ENCODE assay signal across 8 mouse cellular contexts in genomic region chr14:45404813-45405212, GRCm38 (mm10). TPM values are rescaled to one million over a fixed set of nuclear protein-coding genes. Genes with fewer than 3 reads are reported as not detected.
DNase-seq lines count a peak whose midpoint lies in the region; ATAC-seq and TF ChIP-seq lines count a peak whose summit lies in the region.
"Not testable (repeated sequence)": the region's sequence is repeated elsewhere in the genome, so short reads cannot be mapped to it uniquely, and the experiment has no call there.

Gnpnat1 (minus strand) TSS chr14:45404913.

- H3K27ac ChIP-seq in embryonic fibroblast, embryonic 13.5 days (ENCODE audit: insufficient read depth, low read length); heart, embryonic 11.5 days (ENCODE audit: low read depth, low read length); hindbrain, embryonic 16.5 days (ENCODE audit: low read depth, low read length); liver, adult 2 months (replicated peaks; ENCODE audit: insufficient read depth, low read depth, low read length); midbrain, embryonic 12.5 days (replicated peaks); stomach, postnatal 0 days (replicated peaks): not testable (repeated sequence)

- DNase-seq in adrenal gland, postnatal 14 days; layer of hippocampus, postnatal 14 days (ENCODE audit: low spot score in 2 of 2); liver, adult 2 months (ENCODE audit: extremely low read depth, low read depth, low spot score); stomach, postnatal 0 days (ENCODE audit: low spot score): not testable (repeated sequence)

- H3K4me2 ChIP-seq in heart, embryonic 11.5 days; hindbrain, embryonic 16.5 days (ENCODE audit: low read length); midbrain, embryonic 12.5 days (replicated peaks); stomach, postnatal 0 days (replicated peaks; ENCODE audit: low read depth): not testable (repeated sequence)

- not testable (repeated sequence) for H3K4me1 ChIP-seq in embryonic fibroblast, embryonic 13.5 days (ENCODE audit: control insufficient read depth, insufficient read depth, low read length); heart, embryonic 11.5 days (ENCODE audit: control insufficient read depth, insufficient read depth, low read length); hindbrain, embryonic 16.5 days (ENCODE audit: control insufficient read depth, insufficient read depth, low read depth, low read length); liver, adult 2 months (ENCODE audit: control insufficient read depth, insufficient read depth, low read length); midbrain, embryonic 12.5 days; stomach, postnatal 0 days (replicated peaks; ENCODE audit: control insufficient read depth, insufficient read depth)

- TF ChIP-seq CTCF in embryonic fibroblast, embryonic 13.5 days (IDR thresholded peaks at IDR 0.05; ENCODE audit: borderline replicate concordance, insufficient read depth, low read length); liver, adult 2 months (IDR thresholded peaks at IDR 0.05; ENCODE audit: low read depth, low read length); stomach, postnatal 0 days (IDR thresholded peaks at IDR 0.05; ENCODE audit: low read depth): not testable (repeated sequence)

- not testable (repeated sequence) for ATAC-seq in heart, embryonic 11.5 days (replicated peaks; ENCODE audit: insufficient number of reproducible peaks, low FRiP score, low TSS enrichment); hindbrain, embryonic 16.5 days; midbrain, embryonic 12.5 days (ENCODE audit: low FRiP score, low read depth); stomach, postnatal 0 days (ENCODE audit: low FRiP score, low TSS enrichment)

- H3K36me3 ChIP-seq in heart, embryonic 11.5 days (ENCODE audit: control insufficient read depth, insufficient read depth, low read length); hindbrain, embryonic 16.5 days (ENCODE audit: control insufficient read depth, insufficient read depth, low read length); liver, adult 2 months (ENCODE audit: control insufficient read depth, insufficient read depth, low read length); midbrain, embryonic 12.5 days; stomach, postnatal 0 days (ENCODE audit: control insufficient read depth, insufficient read depth, low read length): not testable (repeated sequence)

- H3K27me3 ChIP-seq in heart, embryonic 11.5 days (ENCODE audit: control insufficient read depth, insufficient read depth, low read length); hindbrain, embryonic 16.5 days (replicated peaks; ENCODE audit: control insufficient read depth, insufficient read depth, low read length); liver, adult 2 months (ENCODE audit: control insufficient read depth, insufficient read depth, low read length); midbrain, embryonic 12.5 days; stomach, postnatal 0 days (ENCODE audit: control insufficient read depth, insufficient read depth, low read length): not testable (repeated sequence)

- not testable (repeated sequence) for H3K4me3 ChIP-seq in embryonic fibroblast, embryonic 13.5 days (ENCODE audit: insufficient read depth, low read length); heart, embryonic 11.5 days (ENCODE audit: low read depth, low read length); hindbrain, embryonic 16.5 days (ENCODE audit: low read length); liver, adult 2 months (ENCODE audit: insufficient read depth, low read depth, low read length); midbrain, embryonic 12.5 days; stomach, postnatal 0 days (ENCODE audit: low read depth, low read length)

- WGBS in heart, embryonic 11.5 days (ENCODE audit: insufficient replicate concordance): 76% methylated on average over 1 of the region's 3 CpGs
- 76% methylated on average over 1 of the region's 3 CpGs for WGBS in hindbrain, embryonic 16.5 days
- WGBS in liver, adult 2 months: 66% methylated on average over 2 of the region's 3 CpGs
- 90% methylated on average over 2 of the region's 3 CpGs for WGBS in midbrain, embryonic 12.5 days
- WGBS in stomach, postnatal 0 days: 69% methylated on average over 1 of the region's 3 CpGs

- not testable (repeated sequence) for TF ChIP-seq POLR2A in embryonic fibroblast, embryonic 13.5 days (IDR thresholded peaks at IDR 0.05; ENCODE audit: low read depth, low read length); liver, adult 2 months (IDR thresholded peaks at IDR 0.05; ENCODE audit: extremely low read depth, insufficient read depth, low read length)

- H3K79me2 ChIP-seq in liver, adult 2 months (ENCODE audit: control insufficient read depth, insufficient read depth, low read length): not testable (repeated sequence)

- not testable (repeated sequence) for H3K9ac ChIP-seq in heart, embryonic 11.5 days (ENCODE audit: low read depth, low read length); hindbrain, embryonic 16.5 days (ENCODE audit: low read depth, low read length); liver, adult 2 months (ENCODE audit: low read depth, low read length); midbrain, embryonic 12.5 days (replicated peaks); stomach, postnatal 0 days (ENCODE audit: low read length)

- TF ChIP-seq EP300 in stomach, postnatal 0 days (optimal IDR thresholded peaks at IDR 0.05): not testable (repeated sequence)

- H3K9me3 ChIP-seq in heart, embryonic 11.5 days (replicated peaks; ENCODE audit: control insufficient read depth, low read length); hindbrain, embryonic 16.5 days (ENCODE audit: control insufficient read depth, low read length); midbrain, embryonic 12.5 days; stomach, postnatal 0 days (ENCODE audit: control insufficient read depth, low read length): not testable (repeated sequence)

RNA-seq across cellular contexts. Expression of gene Gnpnat1, which starts in this region (rescaled TPM):
- 36.1 and 36.8 TPM in 2 replicates for total RNA-seq in adrenal gland, postnatal 14 days (2021)
- 90.3 and 97.4 TPM in 2 replicates for polyA plus RNA-seq in embryonic fibroblast, embryonic 13.5 days (2011; ENCODE audit: insufficient read length, low read depth, missing spikeins)
- 36.8 and 38.0 TPM in 2 replicates for polyA plus RNA-seq in heart, embryonic 11.5 days (2014; fragmentation: Nextera tagmentation; extraction: Ambion mirVana)
- polyA plus RNA-seq in hindbrain, embryonic 16.5 days (2015; fragmentation: Nextera tagmentation; extraction: Ambion mirVana): 28.5 and 30.4 TPM in 2 replicates
- 10 to 100 TPM; 11.3 to 14.4 TPM for total RNA-seq in layer of hippocampus, postnatal 14 days (2021)
- 115 and 121 TPM in 2 replicates for total RNA-seq in liver, adult 2 months (2014; rRNA removed)
- 23.5 and 30.6 TPM in 2 replicates for polyA plus RNA-seq in liver, adult 2 months (2012; rRNA removed)
- 34.1 and 35.0 TPM in 2 replicates for polyA plus RNA-seq in midbrain, embryonic 12.5 days (2016; fragmentation: Nextera tagmentation; extraction: Ambion mirVana)
- 44.3 and 45.3 TPM in 2 replicates for polyA plus RNA-seq in stomach, postnatal 0 days (2015; fragmentation: Nextera tagmentation; extraction: Ambion mirVana)
